Mouse (Mus musculus): Measurements from ENCODE around the gene Evl.

DNA sequence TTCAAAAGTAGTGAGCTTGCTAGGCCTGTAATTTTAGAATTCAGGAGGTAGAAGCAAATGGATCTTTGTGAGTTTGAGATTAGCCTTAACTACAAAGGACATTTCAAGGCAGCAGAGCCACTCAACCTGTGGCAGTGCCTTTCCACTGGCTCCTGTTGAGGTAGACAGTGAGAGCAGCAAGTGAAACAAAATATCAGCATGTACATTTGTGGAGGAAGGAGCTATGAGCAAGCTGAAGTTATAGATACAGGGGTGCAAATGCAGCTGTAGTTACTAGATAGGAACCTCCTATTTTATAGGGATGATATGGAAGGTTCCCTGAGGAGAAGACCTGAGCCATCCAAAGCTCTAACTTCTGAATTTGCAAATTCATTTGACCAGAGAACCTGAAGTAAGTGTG lies 78.0 kb downstream of the Evl start:
- TF ChIP-seq POLR2A (IDR thresholded peaks at IDR 0.05; ENCODE audit: low read depth, low read length) = no peak
- TF ChIP-seq CTCF (conservative IDR thresholded peaks at IDR 0.05; ENCODE audit: insufficient read depth, insufficient read length, low read depth, low read length) = no peak

All from kidney, adult 2 months (tissue).